Mouse (Mus musculus): Measurements from ENCODE around the gene Cadm4. TPM values are rescaled to one million over a fixed set of nuclear protein-coding genes. Genes with fewer than 3 reads are reported as not detected.
A peak's percentile ranks its signal among the peaks of the same experiment; 100 is the strongest.
"Not testable (repeated sequence)": the region's sequence is repeated elsewhere in the genome, so short reads cannot be mapped to it uniquely, and the experiment has no call there.

Cadm4 gene
- polyA plus RNA-seq, 1 experiment from 2014 or later = 6.6 TPM

DNA sequence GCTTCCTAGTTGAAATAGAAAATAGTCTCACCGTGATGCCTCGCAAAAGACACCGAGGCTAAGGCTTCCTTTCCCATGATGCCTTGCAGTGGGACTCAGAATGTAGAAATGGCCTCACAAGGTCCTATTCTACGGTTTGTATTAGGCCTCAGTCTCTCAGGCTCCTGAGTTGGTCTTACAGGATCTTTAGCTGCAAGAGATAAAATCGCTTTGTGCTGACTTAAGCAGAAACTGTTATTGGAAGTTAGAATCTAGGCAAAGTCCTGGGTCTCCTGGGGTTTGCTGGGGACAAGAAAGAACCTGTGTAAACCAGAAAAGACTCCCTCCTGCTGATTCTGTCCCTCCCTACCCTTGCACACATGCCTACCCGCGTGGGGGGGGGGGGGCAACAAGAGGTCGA lies 5.5 kb upstream of the Cadm4 start:
- no peak overlapping the region for H3K27ac ChIP-seq (ENCODE audit: low read length)
- H3K36me3 ChIP-seq (ENCODE audit: insufficient read depth, low read length) = peaks cover 7% of the 10 kb centered on the region; the same call in 1 of the 2 replicates
- 81% methylated on average over 8 of the region's 8 CpGs for WGBS
- no peak overlapping the region for H3K4me2 ChIP-seq (replicated peaks; ENCODE audit: low read depth, low read length)
- H3K9ac ChIP-seq (replicated peaks; ENCODE audit: low read length) = no peak overlapping the region
- 0 out of 2 replicates have a peak, but pooled peaks cover 3% of the 10 kb centered on the region for H3K9me3 ChIP-seq (ENCODE audit: low read length)
- ATAC-seq (ENCODE audit: low FRiP score, low TSS enrichment) = no peak
- peaks cover 3% of the 10 kb centered on the region; the same call in 1 of the 2 replicates for H3K27me3 ChIP-seq (ENCODE audit: insufficient read depth, low read length)
- peaks cover 4% of the 10 kb centered on the region; the same call in 1 of the 2 replicates for H3K4me1 ChIP-seq (ENCODE audit: insufficient read depth, low read length)
- H3K4me3 ChIP-seq (ENCODE audit: low read length) = no peak overlapping the region

DNA sequence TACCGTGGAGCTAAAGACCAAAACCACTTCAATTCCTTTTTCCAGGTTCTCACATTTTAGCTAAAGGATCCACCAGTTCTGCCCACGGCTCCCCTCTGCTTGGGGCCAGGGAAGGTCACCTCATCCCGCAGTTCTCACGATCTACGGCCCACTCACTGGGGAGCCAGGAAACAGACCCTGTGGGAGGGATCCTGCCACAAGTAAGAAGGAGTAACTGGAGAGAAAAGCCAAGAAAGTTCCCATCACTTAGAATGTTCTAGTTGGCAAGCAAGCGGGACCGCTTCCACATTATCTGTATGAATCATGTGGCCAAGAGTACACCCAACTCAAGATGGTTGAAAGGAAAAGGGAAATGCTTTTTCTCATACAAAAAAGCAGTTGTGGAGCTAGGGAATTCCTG lies 5.0 kb upstream of the Cadm4 start:
- H3K9me3 ChIP-seq (ENCODE audit: low read length) = 0 out of 2 replicates have a peak, but pooled peaks cover 3% of the 10 kb centered on the region
- H3K27ac ChIP-seq (ENCODE audit: low read length) = no peak overlapping the region
- H3K4me3 ChIP-seq (ENCODE audit: low read length) = no peak overlapping the region
- no peak overlapping the region for H3K4me2 ChIP-seq (replicated peaks; ENCODE audit: low read depth, low read length)
- H3K36me3 ChIP-seq (ENCODE audit: insufficient read depth, low read length) = peaks cover 7% of the 10 kb centered on the region; the same call in 1 of the 2 replicates
- no peak overlapping the region for H3K9ac ChIP-seq (replicated peaks; ENCODE audit: low read length)
- H3K27me3 ChIP-seq (ENCODE audit: insufficient read depth, low read length) = peaks cover 6% of the 10 kb centered on the region; the same call in 1 of the 2 replicates
- H3K4me1 ChIP-seq (ENCODE audit: insufficient read depth, low read length) = peaks cover 8% of the 10 kb centered on the region; the same call in 1 of the 2 replicates
- ATAC-seq (ENCODE audit: low FRiP score, low TSS enrichment) = no peak
- 79% methylated on average over 7 of the region's 7 CpGs for WGBS

DNA sequence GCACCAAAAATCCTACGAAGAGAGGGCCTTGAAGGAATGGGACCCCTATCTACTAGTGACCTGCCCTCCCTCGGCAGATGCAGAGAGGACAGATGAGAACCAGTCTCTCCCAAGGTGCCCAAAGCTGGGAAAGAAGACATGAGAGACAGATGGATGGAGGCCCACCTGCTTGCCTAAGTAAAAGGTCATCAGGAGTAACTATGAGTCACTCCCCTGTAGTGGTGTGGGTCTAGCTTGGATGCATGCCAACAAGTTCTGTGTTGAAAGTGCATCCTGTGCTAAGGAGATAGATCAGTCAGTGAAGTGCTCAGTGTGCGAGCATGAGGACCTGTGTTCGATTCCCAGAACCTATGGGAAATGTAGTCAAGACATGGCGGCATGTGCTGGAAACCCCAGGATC lies 2.9 kb upstream of the Cadm4 start:
- Histone ChIP-seq H3K36me3 (ENCODE audit: insufficient read depth, low read length) (no peaks in the 10 kb centered on the region), H3K4me2 (replicated peaks; ENCODE audit: low read depth, low read length) (no peak overlapping the region), H3K27me3 (ENCODE audit: insufficient read depth, low read length) (peaks cover 12% of the 10 kb centered on the region), H3K9ac (replicated peaks; ENCODE audit: low read length) (no peak overlapping the region), H3K27ac (ENCODE audit: low read length) (no peak overlapping the region), H3K9me3 (ENCODE audit: low read length) (no peaks in the 10 kb centered on the region), H3K4me1 (ENCODE audit: insufficient read depth, low read length) (peaks cover 8% of the 10 kb centered on the region; the same call in 1 of the 2 replicates), H3K4me3 (ENCODE audit: low read length) (no peak overlapping the region)
- ATAC-seq (ENCODE audit: low FRiP score, low TSS enrichment) = no peak
- 83% methylated on average over 5 of the region's 5 CpGs for WGBS

DNA sequence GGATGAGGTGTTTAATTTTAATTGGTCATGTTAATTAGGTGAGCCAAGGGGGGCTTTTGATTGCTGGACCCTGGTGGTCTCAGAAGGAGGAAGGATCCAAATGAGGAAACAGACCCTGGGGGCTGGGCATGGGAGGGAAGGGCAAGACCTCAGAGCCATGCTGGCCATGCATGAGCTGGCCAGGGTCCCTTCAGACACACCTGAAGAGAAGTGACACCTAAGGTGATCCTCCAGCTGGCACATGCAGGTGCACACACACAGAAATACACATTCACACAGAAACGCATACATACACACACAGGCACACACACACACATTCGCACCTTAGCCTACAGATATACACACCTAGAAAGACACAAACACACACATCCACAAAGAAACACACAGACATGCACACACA lies 2.1 kb upstream of the Cadm4 start:
- H3K36me3 ChIP-seq (ENCODE audit: insufficient read depth, low read length) = no peaks in the 10 kb centered on the region
- H3K9me3 ChIP-seq (ENCODE audit: low read length) = no peaks in the 10 kb centered on the region
- H3K27me3 ChIP-seq (ENCODE audit: insufficient read depth, low read length) = peaks cover 12% of the 10 kb centered on the region
- WGBS = 85% methylated on average over 2 of the region's 2 CpGs
- H3K4me3 ChIP-seq (ENCODE audit: low read length) = no peak overlapping the region
- no peak overlapping the region for H3K27ac ChIP-seq (ENCODE audit: low read length)
- H3K4me2 ChIP-seq (replicated peaks; ENCODE audit: low read depth, low read length) = no peak overlapping the region
- no peak for ATAC-seq (ENCODE audit: low FRiP score, low TSS enrichment)
- no peak overlapping the region for H3K9ac ChIP-seq (replicated peaks; ENCODE audit: low read length)
- H3K4me1 ChIP-seq (ENCODE audit: insufficient read depth, low read length) = peaks cover 8% of the 10 kb centered on the region; the same call in 1 of the 2 replicates

DNA sequence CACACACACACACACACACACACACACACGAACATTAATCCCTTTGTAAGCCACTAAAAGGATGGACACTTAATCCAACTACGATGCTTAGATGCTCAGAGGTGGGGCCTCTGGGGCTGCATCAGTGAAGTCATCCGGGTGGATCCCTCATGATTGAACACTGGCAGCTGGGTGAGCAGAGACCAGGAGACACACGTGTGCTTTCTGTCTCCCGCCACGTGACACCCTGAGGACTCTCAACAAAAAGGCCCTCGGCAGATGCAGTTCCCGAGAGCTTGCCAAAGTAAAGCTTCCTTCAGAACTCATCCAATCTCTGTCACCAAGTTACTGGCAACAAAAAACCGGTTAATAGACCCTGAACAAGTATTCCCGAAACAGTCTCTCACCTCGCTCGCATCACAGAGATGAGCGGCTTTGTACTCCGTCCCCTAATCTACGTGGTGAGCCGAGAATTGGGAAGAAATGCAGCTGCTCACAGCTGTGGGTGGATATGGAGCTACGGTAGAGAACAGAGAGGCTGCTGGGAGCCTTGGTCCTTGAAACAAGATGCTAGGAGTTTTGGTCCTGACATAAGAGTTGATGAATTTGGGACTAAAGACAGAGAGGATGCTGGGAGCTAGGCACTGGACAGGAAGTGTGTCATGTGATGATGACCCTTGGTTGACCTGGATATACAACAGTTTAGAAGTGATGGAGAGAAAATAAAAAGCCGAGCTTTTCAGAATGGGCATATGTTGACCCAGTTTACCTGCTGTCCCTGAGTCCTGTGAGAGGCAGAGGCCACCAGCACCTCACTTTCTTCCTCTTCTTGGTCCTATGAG lies 1.5 kb upstream of the Cadm4 start:
- no peak overlapping the region for H3K4me2 ChIP-seq (replicated peaks; ENCODE audit: low read depth, low read length)

DNA sequence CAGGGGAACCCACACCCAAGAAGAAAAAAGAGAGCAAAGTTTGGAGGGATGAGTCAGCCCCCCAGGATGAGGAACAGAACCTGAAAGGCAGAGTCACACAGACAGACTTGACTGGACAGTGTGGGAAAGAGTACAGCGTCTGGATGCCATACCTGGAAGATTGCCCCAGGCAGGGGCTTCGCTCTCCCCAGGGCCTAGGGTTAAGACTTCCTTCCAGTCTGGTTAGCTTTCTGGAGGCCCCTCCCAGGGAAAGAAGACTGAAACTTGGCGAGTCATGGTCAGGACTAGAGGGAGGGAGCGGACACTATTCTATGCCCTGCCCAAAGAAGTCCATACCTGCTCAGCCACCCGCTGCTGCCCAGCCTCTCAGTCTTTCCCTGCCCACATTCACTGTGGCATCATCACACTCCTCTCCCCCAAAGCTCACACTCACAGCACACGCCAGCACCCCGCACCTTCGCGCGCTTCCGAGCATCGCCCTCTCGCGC lies 793 bp upstream of the Cadm4 start:
- WGBS = 16% methylated on average over 14 of the region's 14 CpGs
- ATAC-seq (ENCODE audit: low FRiP score, low TSS enrichment) = peak; percentile 43
- Histone ChIP-seq H3K27me3 (ENCODE audit: insufficient read depth, low read length) (peaks cover 12% of the 10 kb centered on the region), H3K36me3 (ENCODE audit: insufficient read depth, low read length) (no peaks in the 10 kb centered on the region), H3K4me3 (ENCODE audit: low read length) (peak overlapping the region; percentile 71), H3K9ac (replicated peaks; ENCODE audit: low read length) (peak overlapping the region; percentile 72), H3K9me3 (ENCODE audit: low read length) (no peaks in the 10 kb centered on the region), H3K4me1 (ENCODE audit: insufficient read depth, low read length) (peaks cover 8% of the 10 kb centered on the region; the same call in 1 of the 2 replicates), H3K4me2 (replicated peaks; ENCODE audit: low read depth, low read length) (peak overlapping the region; percentile 99), H3K27ac (ENCODE audit: low read length) (no peak overlapping the region)

More for the DNA sequence above, 1.5 kb upstream of the Cadm4 start:
- Histone ChIP-seq H3K4me1 (ENCODE audit: insufficient read depth, low read length) (peaks cover 8% of the 10 kb centered on the region; the same call in 1 of the 2 replicates), H3K27ac (ENCODE audit: low read length) (no peak overlapping the region), H3K4me3 (ENCODE audit: low read length) (no peak overlapping the region), H3K9me3 (ENCODE audit: low read length) (no peaks in the 10 kb centered on the region), H3K27me3 (ENCODE audit: insufficient read depth, low read length) (peaks cover 12% of the 10 kb centered on the region), H3K9ac (replicated peaks; ENCODE audit: low read length) (no peak overlapping the region), H3K36me3 (ENCODE audit: insufficient read depth, low read length) (no peaks in the 10 kb centered on the region)
- WGBS = 51% methylated on average over 18 of the region's 18 CpGs
- no peak for ATAC-seq (ENCODE audit: low FRiP score, low TSS enrichment)

DNA sequence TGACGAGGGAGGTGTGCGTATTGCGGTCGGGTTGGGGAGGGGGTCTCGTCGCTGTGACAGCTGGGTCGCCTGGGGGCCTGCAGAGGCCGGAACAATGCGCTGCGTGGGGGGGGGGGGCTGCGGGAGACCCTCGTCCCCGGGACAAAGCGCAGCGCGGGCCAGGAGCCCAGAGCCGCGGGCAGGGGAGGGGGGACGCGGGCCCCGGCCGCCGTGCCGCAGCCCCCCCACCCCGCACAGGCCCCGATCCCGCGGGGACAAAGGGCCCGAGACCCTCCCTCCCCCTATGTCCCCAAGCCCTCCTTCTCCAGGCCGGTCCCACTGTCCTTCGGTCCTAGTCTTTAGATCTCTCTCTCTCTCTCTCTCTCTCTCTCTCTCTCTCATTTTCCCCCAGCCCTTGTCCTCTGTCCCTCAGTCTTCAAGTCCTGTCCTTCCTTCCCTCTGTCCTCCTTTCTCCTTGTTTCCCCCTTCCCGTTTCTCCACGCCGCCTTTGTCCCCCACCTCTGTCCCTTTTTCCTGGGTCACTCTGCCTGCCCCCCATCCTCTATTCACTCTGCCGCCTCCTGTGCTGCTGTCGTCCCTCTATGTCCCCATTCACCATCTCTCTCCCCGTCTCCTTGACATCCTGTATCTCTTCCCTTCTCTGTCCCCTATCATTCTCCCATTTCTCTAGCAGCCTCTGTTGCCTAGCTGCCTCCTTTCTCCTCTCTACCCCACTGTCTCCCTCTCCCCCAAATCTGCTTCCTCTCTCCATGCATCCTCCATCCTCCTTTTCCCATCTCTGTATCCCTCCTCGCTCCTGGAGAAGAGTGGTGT lies 591 bp downstream of the Cadm4 start:
- Histone ChIP-seq H3K27me3 (ENCODE audit: insufficient read depth, low read length) (peaks cover 12% of the 10 kb centered on the region), H3K9ac (replicated peaks; ENCODE audit: low read length) (peak overlapping the region; percentile 72), H3K4me2 (replicated peaks; ENCODE audit: low read depth, low read length) (peak overlapping the region; percentile 99), H3K4me3 (ENCODE audit: low read length) (peak overlapping the region; percentile 71), H3K27ac (ENCODE audit: low read length) (no peak overlapping the region), H3K9me3 (ENCODE audit: low read length) (no peaks in the 10 kb centered on the region), H3K4me1 (ENCODE audit: insufficient read depth, low read length) (peaks cover 20% of the 10 kb centered on the region), H3K36me3 (ENCODE audit: insufficient read depth, low read length) (no peaks in the 10 kb centered on the region)
- WGBS = 3% methylated on average over 26 of the region's 38 CpGs
- peak; percentile 40 for ATAC-seq (ENCODE audit: low FRiP score, low TSS enrichment)

DNA sequence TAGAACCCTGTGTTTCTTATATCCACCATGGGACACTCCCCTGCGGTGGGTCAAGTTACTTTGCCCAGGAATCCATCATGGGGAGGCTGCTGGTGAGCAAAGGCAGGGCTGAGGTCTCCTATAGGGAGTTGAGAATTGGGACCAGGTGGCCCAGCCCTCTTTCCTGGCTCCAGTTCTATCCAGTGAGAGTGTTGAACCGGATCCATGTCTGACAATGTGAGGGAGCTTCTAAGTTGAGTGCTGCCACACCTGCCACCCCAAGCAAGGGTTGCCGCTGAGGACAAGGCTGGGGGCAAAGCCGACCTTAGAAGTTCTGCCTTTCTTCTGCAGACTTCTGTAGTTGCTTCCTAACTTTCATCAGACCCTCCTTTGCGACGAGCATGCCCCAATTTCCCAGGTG lies 1.5 kb downstream of the Cadm4 start:
- H3K36me3 ChIP-seq (ENCODE audit: insufficient read depth, low read length); H3K4me2 ChIP-seq (replicated peaks; ENCODE audit: low read depth, low read length); H3K4me3 ChIP-seq (ENCODE audit: low read length); H3K9ac ChIP-seq (replicated peaks; ENCODE audit: low read length); H3K9me3 ChIP-seq (ENCODE audit: low read length); ATAC-seq (ENCODE audit: low FRiP score, low TSS enrichment); H3K27ac ChIP-seq (ENCODE audit: low read length): not testable (repeated sequence)
- peaks cover 12% of the 10 kb centered on the region for H3K27me3 ChIP-seq (ENCODE audit: insufficient read depth, low read length)
- H3K4me1 ChIP-seq (ENCODE audit: insufficient read depth, low read length) = peaks cover 20% of the 10 kb centered on the region
- WGBS = 37% methylated on average over 6 of the region's 6 CpGs

DNA sequence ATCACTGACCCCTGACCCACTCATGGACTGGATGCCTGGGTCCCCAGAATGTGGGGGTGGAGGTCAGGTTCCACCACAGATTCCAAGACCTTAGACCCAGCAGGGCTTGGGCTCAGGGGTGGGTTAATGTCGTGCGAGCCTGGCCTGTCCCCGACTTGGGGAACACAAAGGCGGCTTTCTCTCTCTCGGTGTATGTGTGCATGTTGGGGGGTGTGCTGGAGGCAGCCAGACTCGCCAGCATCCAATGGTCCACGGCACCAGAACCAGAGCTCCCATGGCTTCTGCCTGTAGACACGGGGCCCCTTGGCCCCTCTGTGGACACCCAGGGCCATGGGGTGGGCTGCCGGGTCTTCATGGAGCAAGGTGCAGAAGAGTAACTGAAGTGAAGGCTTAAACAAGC lies 3.7 kb downstream of the Cadm4 start:
- H3K4me1 ChIP-seq (ENCODE audit: insufficient read depth, low read length) = peaks cover 20% of the 10 kb centered on the region
- H3K27ac ChIP-seq (ENCODE audit: low read length) = no peak overlapping the region
- no peaks in the 10 kb centered on the region for H3K9me3 ChIP-seq (ENCODE audit: low read length)
- H3K9ac ChIP-seq (replicated peaks; ENCODE audit: low read length) = no peak overlapping the region
- H3K4me3 ChIP-seq (ENCODE audit: low read length) = no peak overlapping the region
- no peak overlapping the region for H3K4me2 ChIP-seq (replicated peaks; ENCODE audit: low read depth, low read length)
- no peaks in the 10 kb centered on the region for H3K36me3 ChIP-seq (ENCODE audit: insufficient read depth, low read length)
- peaks cover 10% of the 10 kb centered on the region for H3K27me3 ChIP-seq (ENCODE audit: insufficient read depth, low read length)
- WGBS = 87% methylated on average over 9 of the region's 9 CpGs
- ATAC-seq (ENCODE audit: low FRiP score, low TSS enrichment) = no peak

Data from kidney, embryonic 16.5 days (tissue).